Mouse (Mus musculus): ENCODE measurements around the gene Ciapin1. TPM values are rescaled to one million over a fixed set of nuclear protein-coding genes. Genes with fewer than 3 reads are reported as not detected.

Gene Ciapin1
- total RNA-seq, 2 experiments from 2014 or later, result 70.2 to 106 TPM

GRCm38 (mm10) chr8:94779534-94780294, 58.4 kb downstream of the Ciapin1 start:
- no peak for DNase-seq

- DNase-seq, result no peak
Observed at GRCm38 (mm10) chr8:94778895-94779533, 59.1 kb downstream of the Ciapin1 start.

GRCm38 (mm10) chr8:94778473-94778872, 59.7 kb downstream of the Ciapin1 start:
- DNase-seq, result peak; percentile 25 to 58

GRCm38 (mm10) chr8:94778036-94778435, 60.1 kb downstream of the Ciapin1 start:
- no peak for DNase-seq

GRCm38 (mm10) chr8:94776346-94776745, 61.8 kb downstream of the Ciapin1 start:
- no peak for DNase-seq

- no peak for DNase-seq
Observed at GRCm38 (mm10) chr8:94774601-94775000, 63.6 kb downstream of the Ciapin1 start.

- DNase-seq, result no peak
Observed at GRCm38 (mm10) chr8:94773700-94774171, 64.4 kb downstream of the Ciapin1 start.

- DNase-seq, result no peak
Observed at GRCm38 (mm10) chr8:94773048-94773447, 65.1 kb downstream of the Ciapin1 start.

GRCm38 (mm10) chr8:94771941-94772670, 66.1 kb downstream of the Ciapin1 start, which contains the start of gene Cx3cl1:
Cx3cl1 (plus strand) TSS chr8:94772009.
- DNase-seq, result peak; percentile 90 to 91

- peak; percentile 54 to 77 for DNase-seq
Observed at GRCm38 (mm10) chr8:94770945-94771344, 67.2 kb downstream of the Ciapin1 start.

Other genes with a start within 250 kb of the Ciapin1 start
- gene Rspry1, start 236.4 kb downstream of the Ciapin1 start, total RNA-seq (2021), result 10 to 100 TPM; 22.3 to 22.5 TPM
- 10 to 100 TPM; 32.0 to 33.2 TPM for gene Fam192a, start 236.4 kb downstream of the Ciapin1 start, total RNA-seq (2021)
- gene Arl2bp, start 171.8 kb downstream of the Ciapin1 start, total RNA-seq (2021), result 10 to 100 TPM; 71.0 to 73.8 TPM
- gene Pllp, start 142.1 kb downstream of the Ciapin1 start, total RNA-seq (2021), result under 1 TPM; 0.82 to 0.99 TPM
- not detected for gene Ccl22, start 92.8 kb downstream of the Ciapin1 start, total RNA-seq (2021)
- gene Cx3cl1, start 66.3 kb downstream of the Ciapin1 start, total RNA-seq (2021), result 10 to 100 TPM; 26.2 to 35.5 TPM
- 1 to 10 TPM; 1.0 to 1.4 TPM for gene Ccl17, start 27.9 kb downstream of the Ciapin1 start, total RNA-seq (2021)
- gene Coq9, start within 50 bp of the Ciapin1 start, total RNA-seq (2021), result 100 to 1,000 TPM; 152 to 219 TPM
- gene Polr2c, start 19.1 kb upstream of the Ciapin1 start, total RNA-seq (2021), result 10 to 100 TPM; 65.7 to 70.6 TPM
- gene Dok4, start 38.0 kb upstream of the Ciapin1 start, total RNA-seq (2021), result 10 to 100 TPM; 10.5 to 10.9 TPM
- gene Ccdc102a, start 79.7 kb upstream of the Ciapin1 start, total RNA-seq (2021), result 1 to 10 TPM; 7.6 to 8.6 TPM
- 1 to 10 TPM in 1 of 2 experiments, under 1 TPM in 1; 0.33 to 1.3 TPM for gene Adgrg5, start 85.3 kb upstream of the Ciapin1 start, total RNA-seq (2021)
- gene Adgrg1, start 136.4 kb upstream of the Ciapin1 start, total RNA-seq (2021), result 10 to 100 TPM; 15.1 to 23.4 TPM
- 1 to 10 TPM; 3.2 to 3.7 TPM for gene Adgrg3, start 179.3 kb upstream of the Ciapin1 start, total RNA-seq (2021)
- gene Drc7, start 216.7 kb upstream of the Ciapin1 start, total RNA-seq (2021), result not detected
- 10 to 100 TPM; 10.6 to 11.2 TPM for gene Katnb1, start 242.8 kb upstream of the Ciapin1 start, total RNA-seq (2021)